Mouse (Mus musculus) telencephalon, adult 2 months (tissue): ENCODE results near the gene Gm2a.
A peak's percentile ranks its signal among the peaks of the same experiment; 100 is the strongest.
"Not testable (repeated sequence)": the region's sequence is repeated elsewhere in the genome, so short reads cannot be mapped to it uniquely, and the experiment has no call there.

Experiments
- DNase-seq: peaks from one replicate; pipeline ENCODE4 v3.0.0-alpha.2; 2011; ENCODE audit warnings: low read depth, low spot score

Gene Gm2a

GRCm38 (mm10) chr11:55097463-55098188 is at the start of gene Gm2a:
Gene Gm2a, plus strand, starts transcription at chr11:55098115.
- DNase-seq, result peak; percentile 99

- no peak for DNase-seq
Measured at GRCm38 (mm10) chr11:55050837-55051510, 46.9 kb upstream of the Gm2a start.

DNA sequence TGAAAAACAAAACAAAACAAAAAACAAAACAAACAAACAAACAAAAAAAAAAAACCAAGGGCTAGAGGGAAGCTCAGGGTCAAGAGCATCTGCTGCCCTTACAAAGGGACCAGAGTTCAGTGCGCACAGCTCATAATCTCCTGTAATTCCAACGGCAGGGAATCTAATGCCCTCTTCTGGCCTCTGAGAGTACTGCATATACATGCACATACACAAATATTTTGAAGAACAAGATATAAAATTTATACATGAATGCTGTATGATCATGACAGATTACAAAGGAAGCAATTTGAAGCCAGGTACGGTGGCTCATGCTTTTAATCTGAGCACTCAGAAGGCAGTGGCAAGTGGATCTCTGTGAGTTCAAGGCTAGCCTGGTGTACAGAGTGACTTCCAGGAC is 40.4 kb upstream of the Gm2a start:
- DNase-seq, result no peak

GRCm38 (mm10) chr11:55060802-55061201 is 37.1 kb upstream of the Gm2a start:
- no peak for DNase-seq

DNA sequence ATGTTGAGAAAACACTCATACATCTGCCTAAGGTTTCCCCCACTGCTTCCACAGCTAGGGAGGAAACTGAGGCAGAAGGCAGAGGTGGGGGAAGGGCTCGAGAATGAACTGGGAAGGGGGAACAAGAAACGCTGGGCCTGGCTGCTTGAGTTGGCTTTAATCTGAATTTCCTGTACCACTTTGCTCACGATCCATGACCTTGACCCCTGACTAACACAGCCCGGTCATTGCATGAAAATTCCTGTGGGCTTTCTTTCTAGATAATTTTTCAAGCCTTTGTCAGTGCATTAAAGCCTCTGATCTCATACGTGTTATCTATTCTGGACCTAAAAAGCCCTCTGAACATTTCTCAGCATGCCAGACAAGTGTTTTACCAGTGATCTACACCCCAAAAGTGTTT is 35.1 kb upstream of the Gm2a start:
- DNase-seq, result no peak

- DNase-seq, result no peak
Measured at GRCm38 (mm10) chr11:55066921-55067320, 31.0 kb upstream of the Gm2a start.

GRCm38 (mm10) chr11:55069023-55069422 is 28.9 kb upstream of the Gm2a start:
- no peak for DNase-seq

DNA sequence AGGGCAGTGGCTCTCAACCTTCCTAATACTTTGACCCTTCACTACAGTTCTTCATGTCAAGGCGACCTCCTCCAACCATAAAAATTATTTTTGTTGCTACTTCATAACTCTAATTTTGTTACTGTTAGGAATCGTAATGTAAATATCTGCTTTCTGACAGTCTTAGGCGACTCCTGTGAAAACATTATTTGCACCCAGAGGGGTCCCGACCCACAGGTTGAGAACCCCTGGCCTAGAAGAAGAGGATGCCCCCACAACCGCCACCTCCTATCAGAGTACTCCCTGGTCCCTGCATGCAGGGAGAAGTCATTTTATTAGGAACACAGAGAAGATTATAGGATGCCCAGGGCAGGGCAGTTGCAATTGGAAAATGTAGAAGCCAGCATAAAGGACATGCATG is 26.6 kb upstream of the Gm2a start:
- no peak for DNase-seq

- no peak for DNase-seq
Measured at GRCm38 (mm10) chr11:55072467-55072866, 25.4 kb upstream of the Gm2a start.

- no peak for DNase-seq
Measured at GRCm38 (mm10) chr11:55073191-55073590, 24.7 kb upstream of the Gm2a start.

DNA sequence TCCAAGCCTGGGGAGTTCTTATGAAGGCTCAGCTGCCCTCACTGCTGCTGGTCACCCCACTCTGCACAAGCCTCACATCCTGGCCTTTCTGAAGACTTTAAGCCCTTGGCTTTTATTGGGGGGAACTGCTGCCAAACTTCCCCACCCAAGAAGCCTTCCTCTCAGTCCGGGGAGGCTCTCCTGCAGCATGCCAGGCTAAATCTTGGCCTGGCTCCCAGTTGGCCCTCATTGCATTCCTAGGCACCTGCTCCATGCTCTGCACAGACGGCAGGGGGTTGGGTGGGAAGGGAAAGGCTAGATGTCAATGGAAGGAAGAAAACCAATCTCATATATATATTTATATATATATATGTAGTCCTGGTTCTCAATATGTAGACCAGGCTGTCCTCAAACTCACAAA is 22.3 kb upstream of the Gm2a start:
- DNase-seq, result no peak

- no peak for DNase-seq
Measured at GRCm38 (mm10) chr11:55076234-55076633, 21.7 kb upstream of the Gm2a start.

GRCm38 (mm10) chr11:55077331-55078231 is 20.3 kb upstream of the Gm2a start, which contains the start of gene Ccdc69:
Gene Ccdc69, minus strand, starts transcription at chr11:55078131.
- no peak for DNase-seq

DNA sequence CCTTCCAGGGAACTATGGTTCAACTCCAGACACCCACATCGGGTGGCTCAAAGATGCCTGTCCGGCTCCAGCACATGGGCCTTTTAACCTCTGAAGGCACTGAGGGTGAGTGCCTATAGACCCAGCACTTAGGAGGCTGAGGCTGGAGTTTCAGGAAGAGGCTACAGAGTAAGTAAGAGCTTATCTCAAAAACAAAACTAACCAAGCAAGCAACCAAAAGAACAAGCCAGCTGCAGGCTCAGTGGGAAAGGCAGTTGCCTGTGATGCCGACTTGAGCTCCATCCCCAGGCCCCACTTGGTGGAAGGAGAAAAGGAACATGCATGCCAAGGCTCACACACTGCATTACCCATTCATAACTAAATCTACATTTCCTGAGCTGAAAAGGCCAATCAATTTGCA is 19.4 kb upstream of the Gm2a start:
- no peak for DNase-seq

GRCm38 (mm10) chr11:55079180-55079579 is 18.7 kb upstream of the Gm2a start:
- no peak for DNase-seq

DNA sequence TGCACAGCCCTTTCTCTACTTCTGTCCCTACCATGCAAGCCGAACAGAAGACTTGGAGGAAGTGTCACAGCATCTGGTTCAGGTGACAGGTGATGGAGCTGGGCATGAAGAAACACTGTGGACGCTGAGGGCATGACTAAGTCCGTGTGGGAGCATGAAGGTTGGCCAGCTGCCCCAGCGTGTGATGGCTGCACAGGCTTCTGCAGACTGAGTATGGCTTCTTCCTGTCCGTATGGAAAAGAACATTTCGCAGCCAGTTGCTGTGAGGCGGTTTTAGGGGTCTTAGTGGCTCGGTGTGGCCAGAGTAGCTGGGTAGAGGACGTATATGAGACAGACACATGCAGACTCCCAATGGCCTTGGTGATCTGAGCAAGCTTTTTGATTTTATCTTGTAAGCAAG is 16.7 kb upstream of the Gm2a start:
- DNase-seq, result no peak

DNA sequence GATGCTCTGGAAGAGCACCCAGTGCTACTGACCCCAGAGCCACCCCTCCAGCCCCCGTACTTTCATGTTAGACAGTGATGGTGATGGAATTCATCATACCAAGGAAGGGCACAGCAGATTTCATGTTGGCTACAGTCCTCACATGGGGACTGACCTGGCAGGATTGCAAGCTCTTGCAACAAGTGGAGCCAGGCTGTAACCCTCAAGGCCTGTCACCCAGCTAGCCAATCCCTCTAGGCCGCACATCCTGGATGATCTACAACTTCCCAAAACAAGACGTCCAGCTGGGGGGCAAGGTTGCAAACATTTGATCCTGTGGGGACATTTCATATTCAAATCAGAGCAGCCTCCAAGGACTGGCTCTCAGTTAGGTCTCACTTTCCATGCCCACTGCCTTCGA is 13.3 kb upstream of the Gm2a start:
- DNase-seq, result no peak

DNA sequence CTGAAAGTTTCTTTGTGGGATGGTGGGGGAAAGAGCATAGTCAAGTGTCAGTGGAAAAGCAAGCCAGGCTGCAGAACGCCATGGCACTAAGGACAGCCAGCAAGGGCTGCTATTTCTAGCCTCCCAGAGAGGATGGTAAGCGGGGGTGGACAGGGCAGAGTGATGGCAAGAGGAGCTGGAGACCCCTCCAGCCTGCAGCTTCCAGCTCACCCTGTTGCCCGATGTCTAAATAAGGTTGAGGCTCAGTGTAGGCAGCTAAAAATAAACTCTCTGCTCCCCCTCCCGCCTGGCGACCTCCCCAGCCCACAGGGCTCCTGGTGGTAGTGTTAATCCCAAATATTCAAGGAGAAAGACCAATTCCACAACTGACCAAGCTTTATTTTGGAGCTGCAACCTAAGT is 12.5 kb upstream of the Gm2a start:
- no peak for DNase-seq

DNA sequence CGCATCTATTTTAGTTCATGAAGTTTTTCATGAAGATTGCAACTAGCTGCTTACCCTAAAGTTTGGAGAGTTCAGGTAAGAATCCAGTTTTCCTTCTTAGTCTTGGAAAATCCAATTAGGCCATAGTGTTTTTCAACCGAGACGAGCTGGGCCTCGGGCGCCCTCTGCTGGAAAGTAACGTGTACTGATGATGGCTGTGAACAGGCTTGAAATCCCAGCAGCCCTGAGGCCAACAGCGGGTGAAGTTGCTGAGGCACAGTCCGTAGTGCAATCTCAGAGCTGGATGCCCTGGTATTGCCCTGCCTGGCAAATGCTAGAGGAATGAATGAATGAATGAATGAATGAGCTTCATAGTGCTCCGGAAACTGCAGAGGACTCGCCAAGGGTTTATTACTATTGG is 10.9 kb upstream of the Gm2a start:
- no peak for DNase-seq

GRCm38 (mm10) chr11:55089892-55090291 is 8.0 kb upstream of the Gm2a start:
- DNase-seq, result no peak

- DNase-seq, result no peak
Measured at GRCm38 (mm10) chr11:55093096-55093495, 4.8 kb upstream of the Gm2a start.

DNA sequence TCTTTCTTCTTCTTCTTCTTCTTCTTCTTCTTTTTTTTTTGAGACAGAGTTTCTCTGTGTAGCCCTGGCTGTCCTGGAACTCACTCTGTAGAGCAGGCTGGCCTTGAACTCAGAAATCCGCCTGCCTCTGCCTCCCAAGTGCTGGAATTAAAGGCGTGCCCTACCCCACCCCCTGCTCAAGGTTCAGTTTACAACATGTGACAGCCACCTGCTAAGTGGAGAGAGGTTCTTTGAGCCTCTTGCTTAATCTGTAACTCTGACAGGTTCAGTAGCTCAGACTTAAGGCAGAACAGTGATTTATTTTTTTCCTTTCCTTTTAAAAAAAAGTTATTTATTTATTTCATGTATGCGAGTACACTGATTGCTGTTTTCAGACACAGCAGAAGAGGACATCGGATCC is 1.6 kb upstream of the Gm2a start:
- DNase-seq, result not testable (repeated sequence)
